ENCODE assay signal across 21 mouse cellular contexts in the genomic region with DNA sequence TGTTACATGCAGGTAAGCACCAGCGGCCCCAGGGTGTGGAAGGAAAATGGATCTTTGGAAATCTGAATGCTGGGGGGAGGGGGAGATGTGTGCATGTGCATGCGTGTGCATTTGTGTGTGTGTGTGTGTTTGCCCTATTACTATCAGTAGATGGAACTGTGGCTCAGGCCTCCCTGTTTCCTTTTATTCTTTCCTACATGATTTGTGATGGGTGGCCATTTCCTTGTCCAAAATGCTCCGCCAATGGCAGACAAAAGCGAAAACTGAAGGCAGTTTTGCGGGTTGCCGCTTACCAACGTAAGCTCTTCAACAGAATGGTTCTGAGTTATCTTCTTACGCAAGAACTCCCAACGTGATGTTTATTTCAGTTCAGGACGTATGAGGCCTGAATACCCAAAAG.
DNase-seq lines count a peak whose midpoint lies in the region; ATAC-seq and TF ChIP-seq lines count a peak whose summit lies in the region.
"Had no signal": no experiment of that assay in that cellular context is flagged by ENCODE, and none has a peak within 500 bp of the region (broad histone marks: within the 10 kb centered on the region; RNA-seq: fewer than 3 reads in every experiment).

No protein-coding gene starts in this region.

- ATAC-seq in hindbrain, embryonic 14.5 days (ENCODE audit: low FRiP score), result no peak
- no peak for ATAC-seq in hindbrain, embryonic 12.5 days (ENCODE audit: low FRiP score)
- no peak for ATAC-seq in midbrain, embryonic 13.5 days
- no peak for ATAC-seq in midbrain, embryonic 11.5 days (ENCODE audit: low FRiP score)
- no peak for ATAC-seq in kidney, postnatal 0 days (replicated peaks; ENCODE audit: low FRiP score, low read depth)
- ATAC-seq in neural tube, embryonic 15.5 days (ENCODE audit: low FRiP score), result no peak
- ATAC-seq: inflammation-experienced regulatory T-cells, adult 6 months had no signal

- no peak overlapping the region for H3K4me2 ChIP-seq in hindbrain, embryonic 14.5 days (replicated peaks)
- H3K4me2 ChIP-seq in hindbrain, embryonic 12.5 days (replicated peaks), result no peak overlapping the region
- H3K4me2 ChIP-seq in midbrain, embryonic 13.5 days (replicated peaks), result no peak overlapping the region
- no peak overlapping the region for H3K4me2 ChIP-seq in midbrain, embryonic 11.5 days
- H3K4me2 ChIP-seq in kidney, postnatal 0 days (ENCODE audit: low read length), result no peak overlapping the region
- H3K4me2 ChIP-seq in neural tube, embryonic 15.5 days, result no peak overlapping the region
- H3K4me2 ChIP-seq: heart, embryonic 13.5 days; limb, embryonic 13.5 days; liver, embryonic 13.5 days; lung, embryonic 15.5 days; midbrain, embryonic 12.5 days had no signal

- H3K4me1 ChIP-seq in hindbrain, embryonic 14.5 days (replicated peaks; ENCODE audit: control insufficient read depth, insufficient read depth, low read length), result peaks cover 23% of the 10 kb centered on the region; the same call in 1 of the 2 replicates
- peaks cover 21% of the 10 kb centered on the region for H3K4me1 ChIP-seq in hindbrain, embryonic 12.5 days
- H3K4me1 ChIP-seq in midbrain, embryonic 13.5 days (replicated peaks), result peaks cover 40% of the 10 kb centered on the region
- peaks cover 7% of the 10 kb centered on the region for H3K4me1 ChIP-seq in midbrain, embryonic 11.5 days (ENCODE audit: control insufficient read depth, insufficient read depth, low read length)
- no peaks in the 10 kb centered on the region for H3K4me1 ChIP-seq in kidney, postnatal 0 days (replicated peaks; ENCODE audit: insufficient read depth, low read length)
- H3K4me1 ChIP-seq in neural tube, embryonic 15.5 days, result peaks cover 17% of the 10 kb centered on the region

- H3K27ac ChIP-seq in hindbrain, embryonic 14.5 days, result peak overlapping the region; percentile 36; the same call in 1 of the 2 replicates
- H3K27ac ChIP-seq in hindbrain, embryonic 12.5 days, result no peak overlapping the region
- peak overlapping the region; percentile 27; the same call in 1 of the 2 replicates for H3K27ac ChIP-seq in midbrain, embryonic 13.5 days
- H3K27ac ChIP-seq in midbrain, embryonic 11.5 days (ENCODE audit: low read depth, low read length), result no peak overlapping the region
- H3K27ac ChIP-seq in kidney, postnatal 0 days, result peak overlapping the region; percentile 37
- 0 out of 2 replicates have a peak overlapping the region, but pooled peaks have one; percentile 60 for H3K27ac ChIP-seq in neural tube, embryonic 15.5 days (replicated peaks)
- H3K27ac ChIP-seq: heart, embryonic 13.5 days; limb, embryonic 13.5 days; liver, embryonic 13.5 days; lung, embryonic 15.5 days; macrophage had no signal

- no peak for DNase-seq in hindbrain, embryonic 14.5 days (ENCODE audit: low spot score)
- DNase-seq in midbrain, embryonic 11.5 days (ENCODE audit: low spot score, missing footprints), result no peak
- DNase-seq in kidney, postnatal 0 days (ENCODE audit: low spot score), result no peak
- no peak for DNase-seq in heart, postnatal 36 days
- DNase-seq: adrenal gland, postnatal 36 days; cerebellum, adult 18-20 months; cerebellum, postnatal 25 days; embryo, embryonic 11 days; heart, adult 11 months; liver, embryonic 13.5 days; right cerebral cortex, adult 18-20 months; thymus, postnatal 36 days had no signal

- 83% methylated on average over 10 of the region's 10 CpGs for WGBS in hindbrain, embryonic 14.5 days
- 90% methylated on average over 10 of the region's 10 CpGs for WGBS in hindbrain, embryonic 12.5 days
- 84% methylated on average over 10 of the region's 10 CpGs for WGBS in midbrain, embryonic 13.5 days
- WGBS in midbrain, embryonic 11.5 days, result 86% methylated on average over 10 of the region's 10 CpGs
- WGBS in kidney, postnatal 0 days, result 78% methylated on average over 10 of the region's 10 CpGs
- 86% methylated on average over 10 of the region's 10 CpGs for WGBS in neural tube, embryonic 15.5 days

- H3K36me3 ChIP-seq in hindbrain, embryonic 14.5 days (replicated peaks; ENCODE audit: control insufficient read depth, insufficient read depth), result peaks cover 10% of the 10 kb centered on the region; the same call in 1 of the 2 replicates
- H3K36me3 ChIP-seq in hindbrain, embryonic 12.5 days, result peaks cover 8% of the 10 kb centered on the region; the same call in 1 of the 2 replicates
- H3K36me3 ChIP-seq in midbrain, embryonic 13.5 days, result peaks cover 17% of the 10 kb centered on the region
- H3K36me3 ChIP-seq in midbrain, embryonic 11.5 days (ENCODE audit: control insufficient read depth, insufficient read depth, low read length), result no peaks in the 10 kb centered on the region; the same call in 1 of the 2 replicates
- H3K36me3 ChIP-seq in kidney, postnatal 0 days (ENCODE audit: insufficient read depth, low read length), result peaks cover 5% of the 10 kb centered on the region; the same call in 1 of the 2 replicates
- H3K36me3 ChIP-seq in neural tube, embryonic 15.5 days, result peaks cover 3% of the 10 kb centered on the region; the same call in 1 of the 2 replicates

- intact Hi-C loops in heart, postnatal 36 days (cut with DNase I), result no loop called here

- no peak overlapping the region for H3K4me3 ChIP-seq in hindbrain, embryonic 14.5 days (replicated peaks; ENCODE audit: low read length)
- H3K4me3 ChIP-seq in hindbrain, embryonic 12.5 days, result no peak overlapping the region
- no peak overlapping the region for H3K4me3 ChIP-seq in midbrain, embryonic 13.5 days (replicated peaks)
- no peak overlapping the region for H3K4me3 ChIP-seq in midbrain, embryonic 11.5 days (ENCODE audit: low read depth, low read length)
- H3K4me3 ChIP-seq in kidney, postnatal 0 days (replicated peaks; ENCODE audit: low read depth, low read length), result no peak overlapping the region
- no peak overlapping the region for H3K4me3 ChIP-seq in neural tube, embryonic 15.5 days (replicated peaks)
- H3K4me3 ChIP-seq: heart, embryonic 13.5 days; limb, embryonic 13.5 days; liver, embryonic 13.5 days; lung, embryonic 15.5 days; midbrain, embryonic 12.5 days had no signal

- no peaks in the 10 kb centered on the region for H3K27me3 ChIP-seq in hindbrain, embryonic 14.5 days (ENCODE audit: control insufficient read depth, insufficient read depth, low read length)
- H3K27me3 ChIP-seq in hindbrain, embryonic 12.5 days, result no peaks in the 10 kb centered on the region
- no peaks in the 10 kb centered on the region for H3K27me3 ChIP-seq in midbrain, embryonic 13.5 days
- H3K27me3 ChIP-seq in midbrain, embryonic 11.5 days (ENCODE audit: control insufficient read depth, insufficient read depth, low read length), result no peaks in the 10 kb centered on the region
- no peaks in the 10 kb centered on the region for H3K27me3 ChIP-seq in kidney, postnatal 0 days (ENCODE audit: insufficient read depth, low read length)
- no peaks in the 10 kb centered on the region for H3K27me3 ChIP-seq in neural tube, embryonic 15.5 days (replicated peaks)
- H3K27me3 ChIP-seq: heart, embryonic 13.5 days; limb, embryonic 13.5 days; liver, embryonic 13.5 days; lung, embryonic 15.5 days; midbrain, embryonic 12.5 days had no signal

- H3K9ac ChIP-seq in hindbrain, embryonic 14.5 days, result no peak overlapping the region
- H3K9ac ChIP-seq in hindbrain, embryonic 12.5 days, result no peak overlapping the region
- H3K9ac ChIP-seq in midbrain, embryonic 13.5 days (replicated peaks), result no peak overlapping the region
- H3K9ac ChIP-seq in midbrain, embryonic 11.5 days (ENCODE audit: low read length), result no peak overlapping the region
- H3K9ac ChIP-seq in kidney, postnatal 0 days (ENCODE audit: low read depth, low read length), result no peak overlapping the region
- no peak overlapping the region for H3K9ac ChIP-seq in neural tube, embryonic 15.5 days (replicated peaks)
- H3K9ac ChIP-seq: heart, embryonic 13.5 days; limb, embryonic 13.5 days; liver, embryonic 13.5 days; lung, embryonic 15.5 days; midbrain, embryonic 12.5 days had no signal

- TF ChIP-seq CTCF in kidney, postnatal 0 days (IDR thresholded peaks at IDR 0.05; ENCODE audit: low read depth), result no peak

- no peaks in the 10 kb centered on the region for H3K9me3 ChIP-seq in hindbrain, embryonic 14.5 days (ENCODE audit: control insufficient read depth, low read length)
- no peaks in the 10 kb centered on the region for H3K9me3 ChIP-seq in hindbrain, embryonic 12.5 days (replicated peaks)
- no peaks in the 10 kb centered on the region for H3K9me3 ChIP-seq in midbrain, embryonic 13.5 days
- no peaks in the 10 kb centered on the region for H3K9me3 ChIP-seq in midbrain, embryonic 11.5 days (ENCODE audit: control insufficient read depth, low read length)
- no peaks in the 10 kb centered on the region for H3K9me3 ChIP-seq in kidney, postnatal 0 days (replicated peaks; ENCODE audit: low read length)
- no peaks in the 10 kb centered on the region for H3K9me3 ChIP-seq in neural tube, embryonic 15.5 days (replicated peaks)
- H3K9me3 ChIP-seq: heart, embryonic 13.5 days; limb, embryonic 13.5 days; liver, embryonic 13.5 days; lung, embryonic 15.5 days; midbrain, embryonic 12.5 days had no signal

Comparison
In these comparisons a context has a peak if more than half of its experiments do, and no peak if none do; other contexts are left out.
1. H3K27ac ChIP-seq: peak in hindbrain, embryonic 14.5 days (single experiment), midbrain, embryonic 13.5 days (single experiment), kidney, postnatal 0 days (single experiment) and neural tube, embryonic 15.5 days (single experiment); none in hindbrain, embryonic 12.5 days (single experiment) and midbrain, embryonic 11.5 days (single experiment).